Mouse (Mus musculus) G1E (cell line): ENCODE results near the gene Specc1l.

Experiments used
- CTCF ChIP-seq: IDR thresholded peaks from 2 replicates; pipeline ENCODE4 v1.5.1; 2012; ENCODE audit warnings: low read depth, low read length, inconsistent platforms, mixed read lengths
- GATA1 ChIP-seq: IDR thresholded peaks from 2 replicates; pipeline ENCODE4 v1.6.1; 2012; ENCODE audit warnings: borderline replicate concordance, low read length, inconsistent platforms, mixed read lengths
- GATA2 ChIP-seq: IDR thresholded peaks from 2 replicates; pipeline ENCODE4 v1.6.1; 2012; ENCODE audit warnings: low read depth, low read length, inconsistent platforms, borderline replicate concordance
- POLR2AphosphoS5 ChIP-seq: IDR thresholded peaks from 2 replicates; pipeline ENCODE4 v1.6.1; 2012; ENCODE audit warnings: low read depth, low read length, inconsistent platforms; ENCODE audit not compliant: insufficient replicate concordance
- TAL1 ChIP-seq: conservative IDR thresholded peaks from 2 replicates; pipeline ENCODE4 v1.6.1; 2012; ENCODE audit warnings: low read depth, low read length, inconsistent platforms, mixed read lengths

- no peak for TF ChIP-seq GATA1
- TF ChIP-seq CTCF = no peak
- no peak for TF ChIP-seq TAL1
- TF ChIP-seq POLR2AphosphoS5 = no peak
- no peak for TF ChIP-seq GATA2
Observed at GRCm38 (mm10) chr10:75187366-75188056, 24.4 kb upstream of the Specc1l start.
